Mouse (Mus musculus): ENCODE measurements around the gene Ube2cbp. TPM values are rescaled to one million over a fixed set of nuclear protein-coding genes. Genes with fewer than 3 reads are reported as not detected.

Gene Ube2cbp
- total RNA-seq, 2 experiments from 2014 or later: 1.8 to 3.3 TPM

- DNase-seq: no peak
Measured at GRCm38 (mm10) chr9:86435510-86435909, 29.2 kb downstream of the Ube2cbp start.

GRCm38 (mm10) chr9:86423331-86423730, 41.4 kb downstream of the Ube2cbp start:
- no peak for DNase-seq

GRCm38 (mm10) chr9:86419366-86419765, 45.4 kb downstream of the Ube2cbp start:
- DNase-seq: no peak

GRCm38 (mm10) chr9:86417971-86418370, 46.8 kb downstream of the Ube2cbp start:
- no peak for DNase-seq

GRCm38 (mm10) chr9:86395785-86396184, 69.0 kb downstream of the Ube2cbp start:
- peak; percentile 12 to 43 for DNase-seq

- no peak for DNase-seq
Measured at GRCm38 (mm10) chr9:86395012-86395411, 69.7 kb downstream of the Ube2cbp start.

- DNase-seq: no peak
Measured at GRCm38 (mm10) chr9:86393586-86394272, 71.0 kb downstream of the Ube2cbp start.

- DNase-seq: no peak
Measured at GRCm38 (mm10) chr9:86391467-86391866, 73.3 kb downstream of the Ube2cbp start.

- DNase-seq: no peak
Measured at GRCm38 (mm10) chr9:86390713-86391112, 74.0 kb downstream of the Ube2cbp start.

- DNase-seq: no peak
Measured at GRCm38 (mm10) chr9:86388538-86388937, 76.2 kb downstream of the Ube2cbp start.

GRCm38 (mm10) chr9:86376923-86377322, 87.8 kb downstream of the Ube2cbp start:
- DNase-seq: peak in 1 of 2 experiments; percentile 3

GRCm38 (mm10) chr9:86372783-86373567, 91.8 kb downstream of the Ube2cbp start:
- no peak for DNase-seq

- DNase-seq: no peak
Measured at GRCm38 (mm10) chr9:86369208-86369607, 95.5 kb downstream of the Ube2cbp start.

GRCm38 (mm10) chr9:86360536-86360935, 104.2 kb downstream of the Ube2cbp start:
- peak; percentile 33 to 51 for DNase-seq

- DNase-seq: peak; percentile 42 to 61
Measured at GRCm38 (mm10) chr9:86355851-86356250, 108.9 kb downstream of the Ube2cbp start.

GRCm38 (mm10) chr9:86351491-86351890, 113.3 kb downstream of the Ube2cbp start:
- no peak for DNase-seq

GRCm38 (mm10) chr9:86336792-86337191, 128.0 kb downstream of the Ube2cbp start:
- no peak for DNase-seq

- DNase-seq: peak in 1 of 2 experiments; percentile 11
Measured at GRCm38 (mm10) chr9:86336361-86336760, 128.4 kb downstream of the Ube2cbp start.

- DNase-seq: no peak
Measured at GRCm38 (mm10) chr9:86335588-86335987, 129.2 kb downstream of the Ube2cbp start.

- no peak for DNase-seq
Measured at GRCm38 (mm10) chr9:86334357-86334756, 130.4 kb downstream of the Ube2cbp start.

- no peak for DNase-seq
Measured at GRCm38 (mm10) chr9:86330591-86330990, 134.2 kb downstream of the Ube2cbp start.

- DNase-seq: no peak
Measured at GRCm38 (mm10) chr9:86328270-86328669, 136.5 kb downstream of the Ube2cbp start.

- no peak for DNase-seq
Measured at GRCm38 (mm10) chr9:86327341-86327740, 137.4 kb downstream of the Ube2cbp start.

All from adrenal gland, postnatal 36 days (tissue).